Mouse (Mus musculus) forebrain, embryonic 14.5 days (tissue): ENCODE results near the gene Itih4. TPM values are rescaled to one million over a fixed set of nuclear protein-coding genes. Genes with fewer than 3 reads are reported as not detected.

Experiments used
- ATAC-seq: fragments of 200-750 bp; cut with Nextera tagmentation; 2 replicates; pipeline ENCODE4 v1.8.0; 2017; ENCODE audit warnings: mild to moderate bottlenecking, moderate library complexity
- DNase-seq: peaks from one replicate; pipeline ENCODE4 v3.0.0-alpha.2; 2015; ENCODE audit warnings: low spot score
- H3K27ac ChIP-seq: fragments of 300-500 bp; sonication (generic); 2 replicates; pipeline ENCODE4 v1.5.1; 2014; ENCODE audit warnings: low read depth, mild to moderate bottlenecking, control low read depth, low read length, moderate library complexity
- H3K27me3 ChIP-seq: fragments of 300-500 bp; sonication (generic); replicated peaks from 2 replicates; pipeline ENCODE4 v1.6.1; 2014; ENCODE audit warnings: low read length, control low read depth, mixed read lengths; ENCODE audit not compliant: control insufficient read depth, insufficient read depth
- H3K36me3 ChIP-seq: fragments of 300-500 bp; sonication (generic); 2 replicates; pipeline ENCODE4 v1.6.1; 2014; ENCODE audit warnings: low read length, control low read depth; ENCODE audit not compliant: control insufficient read depth, insufficient read depth
- H3K4me1 ChIP-seq: fragments of 300-500 bp; sonication (generic); 2 replicates; pipeline ENCODE4 v1.6.1; 2014; ENCODE audit warnings: antibody characterized with exemption, low read length, control low read depth; ENCODE audit not compliant: control insufficient read depth, insufficient read depth
- H3K4me2 ChIP-seq: fragments of 300-500 bp; sonication (generic); 2 replicates; pipeline ENCODE4 v1.6.1; 2014; ENCODE audit warnings: mild to moderate bottlenecking, control low read depth, low read length
- H3K4me3 ChIP-seq: fragments of 300-500 bp; sonication (generic); 2 replicates; pipeline ENCODE4 v1.5.1; 2014; ENCODE audit warnings: low read depth, low read length, control low read depth
- H3K9ac ChIP-seq: fragments of 300-500 bp; sonication (generic); 2 replicates; pipeline ENCODE4 v1.6.1; 2014; ENCODE audit warnings: mild to moderate bottlenecking, low read length, control low read depth, moderate library complexity
- H3K9me3 ChIP-seq: fragments of 300-500 bp; sonication (generic); replicated peaks from 2 replicates; pipeline ENCODE4 v1.6.1; 2016; ENCODE audit warnings: low read length, control low read depth, mixed read lengths; ENCODE audit not compliant: control insufficient read depth
- WGBS: fragments of 180-500 bp; shearing (Covaris S2); extraction: QIAGEN DNeasy Blood & Tissue Kit; methylation state at CpG from one replicate; pipeline ENCODE4 v1.1.7; 2014; 5-methylcytosine and 5-hydroxymethylcytosine counted together
- polyA plus RNA-seq: library from polyadenylated mRNA; unstranded; fragments of >200 nt; fragmentation: Nextera tagmentation; extraction: Ambion mirVana; gene quantifications from 2 replicates; pipeline ENCODE4 v1.2.1, GENCODE M21; 2014

Gene Itih4
- polyA plus RNA-seq, 1 experiment from 2014 or later, result not detected

DNA sequence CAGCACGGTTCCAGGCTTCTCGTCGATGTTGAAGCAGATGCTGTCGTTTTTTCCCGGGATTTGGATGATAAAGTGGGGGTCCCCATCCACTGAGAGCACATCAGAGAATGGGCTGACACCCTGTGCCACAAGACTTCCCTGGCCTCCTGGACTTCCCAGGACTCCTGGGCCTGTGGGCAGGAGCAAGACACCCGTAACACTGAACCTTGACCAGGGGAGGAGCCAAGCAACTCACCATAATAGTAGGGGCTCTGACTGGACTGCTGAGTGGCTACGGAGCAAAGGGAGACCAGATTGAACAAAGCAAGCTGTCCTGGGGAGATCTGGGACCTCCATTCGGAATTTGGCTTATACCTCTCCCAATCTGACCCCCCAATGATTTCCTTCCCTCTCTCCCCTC is 26.4 kb downstream of the Itih4 start:
- Histone ChIP-seq H3K27ac (no peak overlapping the region), H3K9ac (no peak overlapping the region), H3K27me3 (no peaks in the 10 kb centered on the region), H3K4me1 (no peaks in the 10 kb centered on the region), H3K9me3 (no peaks in the 10 kb centered on the region), H3K36me3 (no peaks in the 10 kb centered on the region), H3K4me2 (no peak overlapping the region), H3K4me3 (no peak overlapping the region)
- DNase-seq (no peak), ATAC-seq (no peak)
- 80% methylated on average over 8 of the region's 8 CpGs for WGBS

DNA sequence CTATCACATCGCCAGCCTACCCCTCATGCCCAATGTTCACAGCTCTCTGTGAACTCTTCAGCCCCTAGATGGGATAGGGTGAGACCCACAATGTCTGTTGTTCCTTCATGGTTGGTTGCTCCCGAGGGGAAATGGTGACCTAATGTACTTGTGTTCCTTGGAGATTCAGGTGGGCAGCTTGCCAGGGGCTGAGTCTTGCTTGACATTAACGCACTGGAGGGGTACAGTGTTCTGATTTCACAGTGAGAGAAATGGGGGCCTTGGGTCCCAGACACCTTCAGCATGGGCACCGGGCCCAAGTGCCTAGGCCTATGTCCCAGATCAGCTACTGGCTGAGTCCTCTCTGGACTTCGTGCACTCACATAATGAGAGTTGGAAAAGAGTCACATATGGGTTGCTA is 27.1 kb downstream of the Itih4 start:
- Histone ChIP-seq H3K4me3 (no peak overlapping the region), H3K4me2 (no peak overlapping the region), H3K9me3 (no peaks in the 10 kb centered on the region), H3K27me3 (no peaks in the 10 kb centered on the region), H3K36me3 (no peaks in the 10 kb centered on the region), H3K27ac (no peak overlapping the region), H3K9ac (no peak overlapping the region), H3K4me1 (no peaks in the 10 kb centered on the region)
- peak; percentile 21 for DNase-seq
- WGBS, result 75% methylated on average over 5 of the region's 5 CpGs
- no peak for ATAC-seq

DNA sequence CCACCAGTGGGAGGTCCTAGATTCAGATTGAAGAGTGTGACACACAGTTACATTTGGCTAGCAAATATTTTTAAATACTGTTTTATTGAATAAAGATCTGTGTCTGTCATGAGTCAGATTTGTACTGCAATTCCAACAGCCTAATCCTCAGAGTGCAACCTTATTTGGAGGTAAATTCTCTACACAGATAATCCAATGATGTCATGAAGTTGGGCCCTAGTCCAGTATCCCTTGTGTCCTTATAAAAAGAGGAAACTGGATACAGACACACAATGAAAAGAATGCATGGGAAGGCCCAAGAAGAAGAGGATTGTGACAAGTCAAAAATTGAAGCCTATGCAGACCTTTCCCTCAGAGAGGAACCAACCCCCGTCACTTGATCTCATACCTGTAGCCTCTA is 30.2 kb downstream of the Itih4 start:
- Histone ChIP-seq H3K4me3 (no peak overlapping the region), H3K9me3 (no peaks in the 10 kb centered on the region), H3K27me3 (no peaks in the 10 kb centered on the region), H3K9ac (no peak overlapping the region), H3K27ac (no peak overlapping the region), H3K4me1 (no peaks in the 10 kb centered on the region), H3K36me3 (no peaks in the 10 kb centered on the region), H3K4me2 (no peak overlapping the region)
- ATAC-seq (no peak), DNase-seq (no peak)
- 75% methylated on average over 1 of the region's 1 CpGs for WGBS

- no peaks in the 10 kb centered on the region for H3K9me3 ChIP-seq
- no peak overlapping the region for H3K4me2 ChIP-seq
- no peak overlapping the region for H3K9ac ChIP-seq
- no peaks in the 10 kb centered on the region for H3K36me3 ChIP-seq
- no peak overlapping the region for H3K27ac ChIP-seq
- ATAC-seq (peak; percentile 70; the same call in 1 of the 2 replicates), DNase-seq (peak; percentile 66)
- WGBS, result 54% methylated on average over 8 of the region's 8 CpGs
- no peak overlapping the region for H3K4me3 ChIP-seq
- H3K4me1 ChIP-seq, result no peaks in the 10 kb centered on the region
- H3K27me3 ChIP-seq, result no peaks in the 10 kb centered on the region
Measured at GRCm38 (mm10) chr14:30922053-30922670, 35.9 kb downstream of the Itih4 start.

DNA sequence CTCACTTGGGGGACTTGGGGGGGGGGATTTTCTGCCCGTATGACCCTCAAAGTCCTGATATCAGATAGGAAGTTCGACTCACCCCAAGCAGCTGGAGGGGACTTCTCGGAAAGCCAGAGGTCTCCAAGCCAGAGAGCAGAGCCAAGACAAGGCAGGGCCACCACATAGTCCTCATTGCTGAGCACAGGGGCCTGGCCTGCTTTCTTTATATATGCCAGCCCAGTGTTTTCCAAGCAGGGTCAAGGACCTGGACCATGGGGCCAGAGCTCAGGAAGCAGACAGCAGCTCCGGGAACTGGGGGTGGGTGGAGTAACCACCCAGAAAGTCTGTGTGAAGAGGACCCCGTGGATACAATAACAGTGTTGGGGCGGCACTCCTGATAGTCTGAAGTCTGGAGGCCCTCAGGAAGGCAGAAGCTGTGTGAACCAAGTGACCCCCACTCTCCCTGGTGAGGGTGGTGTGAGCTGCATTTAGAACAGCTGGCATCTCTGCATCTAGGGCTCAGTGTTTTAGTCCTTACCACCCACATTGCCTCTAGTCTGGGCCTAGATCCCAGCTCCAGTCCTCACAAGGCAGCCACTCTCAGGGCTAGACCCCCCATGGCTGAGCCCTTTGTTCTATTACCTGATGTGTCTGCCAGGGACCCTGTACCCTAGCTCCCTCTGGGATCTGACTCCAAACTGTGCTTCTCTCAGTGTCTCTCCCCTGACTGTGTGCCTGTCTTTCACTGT is 37.3 kb downstream of the Itih4 start, which contains the start of gene Itih3:
Itih3 (minus strand) TSS at position 386 of the 731 bp plus-strand sequence.
- Histone ChIP-seq H3K4me2 (no peak within 1 kb of the TSS), H3K4me3 (no peak within 1 kb of the TSS), H3K36me3 (no peaks in the 10 kb centered on the region), H3K9me3 (no peaks in the 10 kb centered on the region), H3K27me3 (no peaks in the 10 kb centered on the region), H3K4me1 (no peaks in the 10 kb centered on the region), H3K9ac (no peak within 1 kb of the TSS), H3K27ac (no peak within 1 kb of the TSS)
- DNase-seq (no peak), ATAC-seq (no peak)
- 73% methylated on average over 6 of the region's 6 CpGs for WGBS

GRCm38 (mm10) chr14:30925492-30925891 is 39.2 kb downstream of the Itih4 start:
- ATAC-seq (no peak), DNase-seq (no peak)
- H3K27me3 ChIP-seq, result no peaks in the 10 kb centered on the region
- no peak overlapping the region for H3K4me2 ChIP-seq
- H3K4me1 ChIP-seq, result no peaks in the 10 kb centered on the region
- H3K36me3 ChIP-seq, result no peaks in the 10 kb centered on the region
- 89% methylated on average over 3 of the region's 3 CpGs for WGBS
- H3K9me3 ChIP-seq, result no peaks in the 10 kb centered on the region
- no peak overlapping the region for H3K27ac ChIP-seq
- no peak overlapping the region for H3K9ac ChIP-seq
- H3K4me3 ChIP-seq, result no peak overlapping the region

DNA sequence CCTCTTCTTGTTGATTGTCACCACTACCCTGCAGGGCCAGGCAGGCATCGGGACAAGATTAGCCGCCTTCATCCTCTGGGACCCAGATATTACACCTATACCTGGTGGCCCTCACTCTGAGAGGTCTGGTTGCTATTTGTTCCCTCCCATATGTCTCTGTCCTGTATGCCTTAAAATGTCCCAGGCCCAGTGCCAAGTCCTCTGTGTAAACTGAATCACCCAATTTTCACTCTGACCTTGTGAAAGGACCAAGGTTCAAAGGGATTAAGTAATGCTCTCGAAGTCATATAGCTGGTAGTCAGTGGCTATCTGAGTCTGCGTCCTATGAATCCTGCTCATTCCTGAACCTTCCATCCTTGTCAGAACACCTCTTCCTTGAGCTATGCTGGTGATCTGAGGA is 44.1 kb downstream of the Itih4 start:
- Histone ChIP-seq H3K4me3 (no peak overlapping the region), H3K9ac (no peak overlapping the region), H3K27ac (no peak overlapping the region), H3K9me3 (no peaks in the 10 kb centered on the region), H3K27me3 (no peaks in the 10 kb centered on the region), H3K4me2 (no peak overlapping the region), H3K4me1 (no peaks in the 10 kb centered on the region), H3K36me3 (no peaks in the 10 kb centered on the region)
- 93% methylated on average over 4 of the region's 4 CpGs for WGBS
- DNase-seq (no peak), ATAC-seq (no peak)

GRCm38 (mm10) chr14:30933351-30933750 is 47.1 kb downstream of the Itih4 start:
- Histone ChIP-seq H3K27ac (no peak overlapping the region), H3K9ac (no peak overlapping the region), H3K4me3 (no peak overlapping the region), H3K9me3 (no peaks in the 10 kb centered on the region), H3K36me3 (no peaks in the 10 kb centered on the region), H3K4me1 (no peaks in the 10 kb centered on the region), H3K27me3 (no peaks in the 10 kb centered on the region), H3K4me2 (no peak overlapping the region)
- DNase-seq (no peak), ATAC-seq (no peak)
- 85% methylated on average over 9 of the region's 9 CpGs for WGBS

- DNase-seq (no peak), ATAC-seq (no peak)
- Histone ChIP-seq H3K4me1 (no peaks in the 10 kb centered on the region), H3K9me3 (no peaks in the 10 kb centered on the region), H3K27me3 (no peaks in the 10 kb centered on the region), H3K36me3 (no peaks in the 10 kb centered on the region), H3K27ac (no peak overlapping the region), H3K9ac (no peak overlapping the region), H3K4me3 (no peak overlapping the region), H3K4me2 (no peak overlapping the region)
- 91% methylated on average over 4 of the region's 4 CpGs for WGBS
Measured at GRCm38 (mm10) chr14:30942254-30942653, 56.0 kb downstream of the Itih4 start.
